Mouse (Mus musculus): ENCODE results near the gene Tiam1.

Tiam1 gene

DNA sequence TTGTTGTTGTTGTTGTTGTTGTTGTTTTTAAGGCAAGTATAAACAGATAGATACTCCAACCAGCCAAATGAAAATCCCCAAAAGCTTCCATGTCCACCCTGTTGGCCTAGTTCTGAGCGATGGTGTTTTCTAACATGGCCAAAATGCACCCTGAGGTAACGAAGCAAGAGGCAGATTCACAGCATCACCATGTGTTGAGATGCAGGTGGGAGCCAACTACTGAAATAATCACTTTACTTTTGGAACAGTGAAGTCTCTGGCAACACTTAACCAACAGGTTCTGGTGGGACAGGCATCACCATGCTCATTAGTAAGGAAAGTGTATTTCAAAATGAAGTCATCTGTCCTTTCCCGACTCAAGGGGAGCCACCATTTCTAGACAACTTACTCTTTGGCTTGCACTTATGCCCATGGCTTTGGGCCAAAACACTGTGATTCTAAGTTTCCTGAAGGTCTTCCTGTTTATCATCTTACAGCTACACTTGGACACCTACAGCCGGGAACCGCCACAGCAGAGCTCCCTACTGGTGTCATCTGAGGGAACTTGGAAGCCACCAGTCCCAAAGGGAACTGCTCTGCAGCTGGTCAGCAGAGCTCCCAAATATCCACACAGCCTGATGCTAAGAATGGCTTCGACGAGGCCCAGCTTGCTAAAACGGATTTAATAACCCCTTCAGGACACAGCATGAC is 230.7 kb downstream of the Tiam1 start:
- CTCF ChIA-PET: interaction anchor here in 3 of 4 experiments (0.6 to 1.8 kb wide), 9 partner anchors 9 to 274 kb away, joined by 3 to 6 read pairs (median 4); no protein-coding TSS in a partner anchor
- POLR2A ChIA-PET: interaction anchor here in 3 of 4 experiments (0.5 to 1.4 kb wide), 10 partner anchors 10 to 308 kb away, joined by 3 to 5 read pairs (median 3); partner anchors contain the start of gene Sod1 (in 1 of the 3)

DNA sequence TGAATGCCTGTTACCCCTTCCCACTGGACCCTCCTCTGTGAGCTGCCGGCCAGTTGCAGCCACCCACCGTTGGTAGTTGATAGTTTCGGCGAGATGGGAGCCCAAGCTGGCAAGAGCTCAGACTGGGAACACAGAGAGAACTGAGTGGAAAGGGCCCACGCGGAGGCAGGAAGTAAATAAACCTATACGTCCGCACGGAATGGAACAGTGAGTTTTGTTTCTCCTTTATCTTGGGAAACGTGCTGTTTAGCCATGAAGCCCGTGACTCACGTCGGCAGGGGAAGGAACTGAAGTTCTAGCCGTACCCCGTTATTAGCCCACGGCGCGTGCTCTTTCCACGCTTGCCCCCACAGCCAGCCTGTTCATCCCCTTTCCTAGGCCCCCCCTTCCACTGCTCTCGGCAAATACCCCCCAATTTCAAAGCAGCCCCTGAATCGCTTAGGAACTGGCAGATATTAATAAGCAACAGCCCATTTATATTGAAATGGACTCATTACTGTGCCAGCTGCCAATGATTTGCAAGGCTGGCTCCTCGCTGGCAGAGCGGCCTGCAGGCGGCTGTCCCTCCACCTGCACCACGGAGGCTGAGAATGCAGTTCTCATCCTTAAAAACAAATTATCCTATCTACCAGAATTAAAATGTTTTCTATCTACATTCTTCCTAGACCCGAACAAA is 234.0 kb downstream of the Tiam1 start:
- ChIA-PET POLR2A (interaction anchor here in 3 of 4 experiments (0.6 to 1.7 kb wide), 8 partner anchors 10 to 311 kb away, joined by 3 to 5 read pairs (median 4); partner anchors contain the start of gene Sod1 (in 2 of the 3)), CTCF (interaction anchor here in 3 of 4 experiments (0.6 to 1.7 kb wide), 6 partner anchors 9 to 511 kb away, joined by 3 to 4 read pairs (median 3); no protein-coding TSS in a partner anchor)

DNA sequence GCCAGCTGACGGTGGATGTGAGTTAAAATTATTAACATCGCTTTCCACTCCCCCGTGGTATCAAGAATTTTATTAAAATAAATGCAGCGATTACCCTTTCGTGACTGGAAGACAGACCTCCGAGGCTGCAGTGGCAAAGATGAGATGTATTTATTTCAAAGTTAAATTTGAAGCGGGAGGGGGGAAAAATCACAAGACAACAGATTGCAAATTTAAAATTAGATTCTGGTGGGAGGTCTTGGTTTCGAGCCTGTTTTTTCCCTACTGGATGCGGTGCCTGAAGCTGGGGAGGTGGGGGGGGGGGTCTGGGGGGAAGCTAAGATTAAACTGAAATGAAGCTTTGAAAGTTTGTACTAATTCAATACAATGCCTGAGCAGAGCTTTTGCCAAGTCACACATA is 235.9 kb downstream of the Tiam1 start:
- POLR2A ChIA-PET: interaction anchor here in 1 of 4 experiments (1.2 kb wide), 1 partner anchor 12 kb away, joined by 3 read pairs; no protein-coding TSS in a partner anchor
- CTCF ChIA-PET: interaction anchor here in 2 of 4 experiments (0.7 to 1.0 kb wide), 3 partner anchors 35 to 260 kb away, joined by 3 to 4 read pairs (median 3); no protein-coding TSS in a partner anchor

DNA sequence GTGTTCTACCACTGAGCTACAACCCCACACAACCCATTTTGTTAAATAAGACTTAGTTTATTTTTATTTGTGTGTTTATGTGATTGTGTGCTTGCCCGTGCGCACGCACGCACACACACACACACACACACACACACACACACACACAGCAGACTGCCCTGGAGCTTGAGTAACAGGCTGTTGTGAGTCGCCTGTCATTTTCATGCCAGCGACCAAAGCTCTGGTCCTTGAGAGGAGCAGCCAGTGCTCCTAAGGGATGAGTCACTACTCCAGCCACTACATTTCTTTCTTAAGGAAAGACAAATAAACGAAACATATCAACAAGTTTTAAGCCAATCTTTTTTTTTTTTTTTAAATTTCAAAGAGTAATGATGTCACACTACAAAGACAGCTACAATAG is 236.7 kb downstream of the Tiam1 start:
- CTCF ChIA-PET: interaction anchor here in 2 of 4 experiments (0.6 to 0.7 kb wide), 2 partner anchors 217 to 261 kb away, joined by 3 to 5 read pairs; no protein-coding TSS in a partner anchor
- POLR2A ChIA-PET: interaction anchor here in 1 of 4 experiments (0.6 kb wide), 1 partner anchor 1233 kb away, joined by 3 read pairs; no protein-coding TSS in a partner anchor

DNA sequence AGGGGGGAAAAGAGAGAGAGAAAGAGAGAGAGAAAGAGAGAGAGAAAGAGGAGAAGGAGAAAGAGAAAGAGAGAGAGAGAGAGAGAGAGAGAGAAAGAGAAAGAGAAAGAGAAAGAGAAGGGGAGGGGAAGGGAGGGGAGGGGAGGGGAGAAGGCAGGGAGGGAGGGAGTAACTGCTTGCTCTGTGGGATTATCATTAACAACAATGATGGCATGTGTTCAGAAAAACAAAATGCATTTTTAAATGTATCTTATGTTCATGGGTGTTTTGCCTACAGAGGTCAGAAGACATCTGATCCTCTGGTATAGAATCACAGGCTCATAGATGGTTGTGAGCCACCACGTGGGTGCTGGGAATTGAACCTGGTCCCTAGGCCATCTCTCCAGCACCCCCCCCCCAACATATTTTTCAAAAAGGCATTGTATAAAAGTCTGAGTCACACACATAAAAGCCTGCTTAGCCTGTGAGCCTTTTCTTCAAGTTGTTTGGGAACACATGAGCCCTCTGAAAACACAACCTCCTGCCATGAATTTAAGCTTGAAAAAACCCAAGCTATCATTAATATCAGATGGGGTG is 237.8 kb downstream of the Tiam1 start:
- ChIA-PET POLR2A (interaction anchor here in 2 of 4 experiments (0.6 to 0.7 kb wide), 3 partner anchors 56 to 492 kb away, joined by 4 to 10 read pairs (median 5); no protein-coding TSS in a partner anchor), CTCF (interaction anchor here in 1 of 4 experiments (0.6 kb wide), 1 partner anchor 371 kb away, joined by 5 read pairs; no protein-coding TSS in a partner anchor)

DNA sequence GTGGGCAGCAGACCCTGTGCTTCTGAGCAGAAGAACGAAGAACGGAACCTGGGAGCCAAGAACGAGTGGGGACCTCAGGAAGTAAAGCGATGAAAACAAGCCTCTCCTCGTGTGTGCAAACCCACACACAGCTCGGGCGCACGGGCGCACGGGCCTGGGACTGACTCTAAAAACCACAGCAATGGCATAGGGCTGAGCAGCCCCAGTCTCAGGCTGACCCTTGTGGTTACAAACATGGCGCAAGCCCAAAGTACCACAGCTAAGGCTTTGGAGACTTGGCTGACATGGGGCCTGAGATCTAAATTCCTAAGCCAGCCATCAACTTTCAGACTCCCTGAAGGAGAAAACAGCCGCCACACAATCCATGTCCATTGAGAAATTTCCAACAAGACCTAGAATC is 239.4 kb downstream of the Tiam1 start:
- ChIA-PET CTCF (interaction anchor here in 2 of 4 experiments (1.2 to 1.3 kb wide), 2 partner anchors 9 to 262 kb away, joined by 3 to 4 read pairs; no protein-coding TSS in a partner anchor), POLR2A (interaction anchor here in 2 of 4 experiments (0.5 to 1.3 kb wide), 4 partner anchors 56 to 316 kb away, joined by 3 to 4 read pairs (median 4); partner anchors contain the start of gene Sod1 (in 1 of the 2))

DNA sequence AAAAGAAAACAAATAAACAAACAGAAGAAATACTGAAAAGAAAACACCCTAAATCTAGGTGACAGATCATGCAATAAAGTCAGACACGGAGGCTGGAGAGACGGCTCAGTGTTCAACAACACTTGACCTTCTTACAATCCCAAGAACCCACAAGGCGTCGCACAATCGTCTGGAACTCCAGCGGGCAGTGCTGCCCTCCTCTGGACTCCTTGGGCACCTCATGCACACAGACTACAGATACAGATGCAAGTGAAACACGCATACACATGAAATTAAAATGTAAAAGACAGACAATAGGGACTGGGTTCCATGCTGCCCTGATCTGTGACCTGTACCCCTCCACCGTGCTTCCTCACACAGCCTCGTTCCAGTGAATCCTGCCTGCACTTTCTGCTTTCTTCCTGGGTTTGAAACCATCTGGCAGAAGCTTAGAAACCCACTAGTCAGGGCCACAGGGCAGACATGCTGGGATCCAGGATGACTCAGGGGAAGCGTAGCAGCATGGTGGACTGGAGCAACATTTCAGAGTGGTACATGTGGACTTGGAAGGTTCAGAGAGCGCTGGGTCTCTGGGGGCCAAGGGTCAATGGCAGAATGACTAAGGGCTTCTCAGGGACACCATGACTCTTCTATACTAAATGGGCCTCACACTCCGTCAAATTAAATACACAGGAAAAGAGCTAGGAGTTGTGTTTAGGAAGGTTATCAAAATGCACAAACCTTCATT is 240.8 kb downstream of the Tiam1 start:
- POLR2A ChIA-PET: interaction anchor here in 1 of 4 experiments (1.0 to 1.3 kb wide), 2 partner anchors 273 to 318 kb away, joined by 3 to 4 read pairs; partner anchors contain the start of gene Sod1
- CTCF ChIA-PET: interaction anchor here in 3 of 4 experiments (0.6 to 1.3 kb wide), 3 partner anchors 19 to 264 kb away, joined by 3 to 5 read pairs (median 3); no protein-coding TSS in a partner anchor

DNA sequence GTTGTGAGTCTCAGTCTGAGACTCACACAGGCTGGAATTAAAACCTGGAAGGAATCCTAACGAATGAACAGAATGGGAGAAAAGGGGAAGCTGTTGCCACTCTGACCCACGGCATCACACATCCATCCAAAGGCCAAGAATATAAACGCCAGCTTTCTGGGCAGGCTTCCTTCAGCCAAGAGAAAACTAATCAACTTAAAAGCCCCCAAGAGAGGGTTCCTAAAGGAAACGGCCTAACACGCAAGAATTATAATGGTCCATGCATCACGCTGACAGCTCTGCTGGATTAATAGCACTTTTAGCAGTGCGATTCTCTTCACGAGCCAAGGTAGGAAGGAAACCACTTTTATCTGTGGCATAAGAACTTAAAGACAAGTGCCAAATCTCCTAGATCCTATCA is 242.9 kb downstream of the Tiam1 start:
- CTCF ChIA-PET: no interaction called here

DNA sequence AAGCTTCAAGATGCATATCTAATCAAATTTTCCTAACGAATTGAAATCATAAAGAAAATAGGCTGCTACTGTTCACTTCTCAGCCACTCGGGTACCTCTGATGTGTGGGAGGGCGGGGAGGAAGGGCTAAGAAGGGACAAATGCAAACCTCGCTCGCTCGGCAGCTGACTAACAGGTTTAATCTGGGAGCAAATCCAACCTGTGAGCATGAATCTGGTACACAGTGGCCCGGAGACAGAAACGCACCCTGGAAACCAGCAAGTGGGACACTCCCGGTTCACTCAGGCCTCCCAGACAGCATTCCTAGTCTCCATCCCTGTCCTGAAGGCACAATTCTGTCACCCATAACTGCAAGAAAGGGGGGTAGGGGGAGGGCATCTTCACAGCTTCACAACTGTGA is 244.4 kb downstream of the Tiam1 start:
- POLR2A ChIA-PET: interaction anchor here in 1 of 4 experiments (0.8 kb wide), 1 partner anchor 11 kb away, joined by 3 read pairs; no protein-coding TSS in a partner anchor
- CTCF ChIA-PET: no interaction called here

More for the DNA sequence above, 242.9 kb downstream of the Tiam1 start:
- POLR2A ChIA-PET: interaction anchor here in 1 of 4 experiments (0.7 kb wide), 1 partner anchor 96 kb away, joined by 7 read pairs; no protein-coding TSS in a partner anchor

DNA sequence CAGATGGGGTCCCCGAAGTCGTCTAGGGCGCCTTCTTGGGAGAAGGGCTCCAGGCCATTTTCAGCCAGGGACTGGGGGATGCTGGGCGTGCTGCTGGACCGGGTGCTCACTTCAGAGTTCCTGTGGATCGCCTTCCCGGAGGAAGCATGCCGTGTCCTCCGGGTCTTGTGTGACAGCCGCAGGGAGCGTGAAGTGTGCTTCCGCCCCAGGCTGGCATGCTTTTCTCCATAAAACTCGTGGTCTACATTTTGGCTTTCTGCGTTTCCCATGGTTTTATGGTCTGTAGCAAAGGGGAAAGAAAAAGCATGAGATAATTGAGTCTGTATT is 245.3 kb downstream of the Tiam1 start:
- CTCF ChIA-PET: interaction anchor here (0.6 to 1.6 kb wide), 6 partner anchors 10 to 288 kb away, joined by 3 to 6 read pairs (median 4); no protein-coding TSS in a partner anchor
- POLR2A ChIA-PET: interaction anchor here in 1 of 4 experiments (1.6 kb wide), 2 partner anchors 11 to 246 kb away, joined by 3 read pairs; no protein-coding TSS in a partner anchor

DNA sequence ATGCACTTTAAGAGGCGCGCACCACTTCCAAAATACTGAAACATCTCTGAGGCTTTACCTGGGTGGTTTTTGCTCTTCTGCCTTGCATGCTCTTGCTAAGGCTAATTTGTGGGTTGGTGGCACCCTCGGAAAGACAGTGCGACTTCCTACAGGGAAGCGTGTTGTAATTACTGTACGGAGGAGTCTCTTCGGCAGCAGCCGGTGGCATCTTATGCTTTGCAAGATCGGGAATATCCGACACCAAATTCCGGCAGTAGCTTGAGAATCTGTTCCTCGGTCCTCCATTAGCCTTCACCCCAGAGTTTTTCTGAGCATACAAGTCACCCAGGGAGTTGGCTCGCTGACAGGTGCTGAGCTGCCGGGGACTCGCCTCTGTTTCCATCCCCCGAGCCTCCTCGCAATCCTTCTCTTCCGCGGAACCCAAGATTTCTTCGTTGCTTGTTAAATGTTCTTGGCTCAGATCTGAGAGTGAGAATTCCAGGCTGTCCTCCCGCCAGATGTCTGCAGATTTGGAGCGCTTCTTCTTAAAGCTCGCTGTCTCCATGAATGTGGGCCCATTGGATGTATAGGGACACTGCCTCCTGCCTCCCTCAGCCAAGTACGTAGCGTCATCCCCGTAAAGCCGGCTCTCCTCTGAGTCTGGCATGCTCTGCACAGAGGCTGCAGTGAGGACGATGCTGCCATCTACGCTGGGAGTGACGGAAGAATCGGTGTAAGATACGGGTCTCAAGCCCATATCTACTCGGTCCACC is 245.8 kb downstream of the Tiam1 start:
- ChIA-PET CTCF (interaction anchor here (0.6 to 1.6 kb wide), 23 partner anchors 9 to 289 kb away, joined by 3 to 9 read pairs (median 3); no protein-coding TSS in a partner anchor), POLR2A (interaction anchor here (0.6 to 1.6 kb wide), 14 partner anchors 11 to 818 kb away, joined by 3 to 10 read pairs (median 4); partner anchors contain the start of gene Sod1 (in 1 of the 4))

DNA sequence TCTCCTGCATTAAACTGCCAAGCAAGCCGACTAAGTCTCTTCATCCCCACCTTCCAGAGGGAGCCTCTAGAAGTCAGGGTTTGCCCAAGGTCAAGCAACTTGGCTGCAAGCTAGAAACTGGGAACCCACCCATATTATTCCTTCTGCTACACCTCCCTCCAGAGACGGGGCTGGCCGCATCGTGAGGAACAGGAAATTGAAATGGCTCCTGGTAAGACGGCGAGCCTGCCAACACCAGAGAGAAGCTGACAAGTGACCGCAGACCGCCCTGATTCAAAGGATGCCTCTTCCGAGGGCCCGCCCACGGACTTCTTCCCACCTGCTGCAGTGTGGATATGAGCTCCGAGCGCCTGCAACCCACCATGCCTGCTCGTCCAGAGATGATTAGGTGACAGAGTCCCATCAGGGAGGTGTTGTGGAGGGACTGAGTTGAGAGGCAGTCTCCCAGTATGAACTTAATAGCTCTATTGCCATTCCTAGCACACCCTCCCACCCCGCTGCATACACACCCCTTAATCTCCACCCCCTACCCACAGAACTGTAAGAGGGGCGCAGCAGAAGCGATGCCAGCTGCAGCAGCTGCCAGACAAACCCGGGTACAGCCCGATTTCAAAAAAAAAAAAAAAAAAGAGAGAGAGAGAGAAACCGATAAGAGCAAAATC is 246.6 kb downstream of the Tiam1 start:
- POLR2A ChIA-PET: interaction anchor here (0.6 to 1.6 kb wide), 15 partner anchors 12 to 818 kb away, joined by 3 to 10 read pairs (median 4); partner anchors contain the start of gene Sod1 (in 1 of the 4)
- CTCF ChIA-PET: interaction anchor here (0.6 to 1.6 kb wide), 30 partner anchors 9 to 290 kb away, joined by 3 to 9 read pairs (median 4); no protein-coding TSS in a partner anchor

DNA sequence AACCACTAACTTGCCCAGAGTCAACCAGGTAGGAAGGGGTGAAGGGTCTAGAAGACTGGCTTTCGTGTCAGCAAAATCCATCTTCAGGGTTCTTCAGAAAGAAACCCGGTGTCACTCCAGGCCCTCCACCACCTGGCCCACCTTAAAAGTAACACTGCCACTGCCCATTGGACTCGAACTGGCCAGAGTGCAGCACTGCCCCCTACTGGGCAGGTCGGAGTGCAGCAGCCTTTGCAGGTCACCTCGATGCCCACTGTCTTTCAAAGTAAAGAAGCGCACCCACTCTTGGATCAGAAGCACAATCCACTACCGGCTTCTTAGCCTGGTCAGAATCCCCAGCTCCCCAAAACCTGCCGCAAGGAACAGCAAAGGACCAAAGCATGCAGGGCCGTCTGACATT is 247.2 kb downstream of the Tiam1 start:
- ChIA-PET CTCF (interaction anchor here (0.6 to 1.6 kb wide), 22 partner anchors 8 to 299 kb away, joined by 3 to 9 read pairs (median 3); no protein-coding TSS in a partner anchor), POLR2A (interaction anchor here in 2 of 4 experiments (0.7 to 1.6 kb wide), 9 partner anchors 12 to 261 kb away, joined by 3 to 10 read pairs (median 4); no protein-coding TSS in a partner anchor)

DNA sequence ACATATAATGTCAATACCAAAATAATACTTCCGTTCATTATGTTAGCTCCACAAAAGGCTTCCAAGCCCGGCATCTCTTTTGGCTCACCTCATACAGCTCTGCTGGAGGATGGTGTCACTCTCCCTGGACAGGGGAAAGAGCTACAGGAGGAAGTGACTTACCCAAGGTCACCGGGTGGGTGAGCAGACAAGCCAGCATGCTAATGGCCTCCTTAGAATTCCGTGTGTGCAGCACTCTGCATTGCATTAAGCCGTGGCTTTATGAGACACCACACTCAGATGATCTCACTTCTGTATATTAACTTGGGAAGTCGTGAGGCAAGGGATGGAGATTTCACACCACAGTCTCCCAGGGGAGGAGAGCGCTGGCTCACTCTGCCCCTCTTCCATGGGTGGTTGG is 248.3 kb downstream of the Tiam1 start:
- ChIA-PET POLR2A (interaction anchor here in 2 of 4 experiments (0.6 to 1.6 kb wide), 5 partner anchors 10 to 275 kb away, joined by 3 to 6 read pairs (median 4); no protein-coding TSS in a partner anchor), CTCF (interaction anchor here in 3 of 4 experiments (1.0 to 1.6 kb wide), 5 partner anchors 8 to 262 kb away, joined by 3 to 5 read pairs (median 3); no protein-coding TSS in a partner anchor)

DNA sequence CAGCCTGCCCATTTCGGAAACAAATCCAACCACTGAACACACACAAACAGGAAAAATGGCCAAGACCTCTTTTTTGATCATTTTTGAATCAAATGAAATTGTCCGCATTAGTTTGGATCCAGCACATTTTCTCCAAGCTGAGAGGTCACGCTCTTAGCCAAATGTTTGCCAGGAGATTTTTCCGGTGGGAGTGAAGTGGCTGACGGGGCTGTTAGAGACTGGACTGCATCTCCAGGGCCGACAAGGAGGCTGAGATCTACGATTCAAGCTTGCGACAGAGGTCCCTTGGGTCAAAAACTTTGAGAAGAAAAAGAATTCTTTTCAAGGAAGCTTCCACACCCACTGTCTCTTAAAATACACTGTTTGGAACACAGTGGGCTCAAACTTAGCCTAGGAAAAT is 248.8 kb downstream of the Tiam1 start:
- ChIA-PET CTCF (interaction anchor here in 2 of 4 experiments (1.1 to 1.6 kb wide), 3 partner anchors 15 to 46 kb away, joined by 3 to 5 read pairs (median 4); no protein-coding TSS in a partner anchor), POLR2A (interaction anchor here in 2 of 4 experiments (0.6 to 1.4 kb wide), 5 partner anchors 10 to 275 kb away, joined by 3 to 6 read pairs (median 3); no protein-coding TSS in a partner anchor)
